Mouse (Mus musculus): ENCODE results near the gene Arhgap1. TPM values are rescaled to one million over a fixed set of nuclear protein-coding genes. Genes with fewer than 3 reads are reported as not detected.

Gene Arhgap1
- polyA plus RNA-seq, 1 experiment from 2014 or later, result 142 TPM

GRCm38 (mm10) chr2:91631826-91632225 is 17.8 kb upstream of the Arhgap1 start:
- no peak for ATAC-seq (ENCODE audit: low FRiP score, low TSS enrichment)
- Histone ChIP-seq H3K4me3 (ENCODE audit: low read length) (no peak overlapping the region), H3K27me3 (ENCODE audit: insufficient read depth, low read length) (no peaks in the 10 kb centered on the region), H3K9me3 (ENCODE audit: low read length) (no peaks in the 10 kb centered on the region), H3K4me2 (replicated peaks; ENCODE audit: low read depth, low read length) (no peak overlapping the region), H3K9ac (replicated peaks; ENCODE audit: low read length) (no peak overlapping the region), H3K27ac (ENCODE audit: low read length) (no peak overlapping the region), H3K36me3 (ENCODE audit: insufficient read depth, low read length) (no peaks in the 10 kb centered on the region), H3K4me1 (ENCODE audit: insufficient read depth, low read length) (no peaks in the 10 kb centered on the region)
- WGBS, result 79% methylated on average over 5 of the region's 5 CpGs

- no peak overlapping the region for H3K4me2 ChIP-seq (replicated peaks; ENCODE audit: low read depth, low read length)
- H3K9ac ChIP-seq (replicated peaks; ENCODE audit: low read length), result no peak overlapping the region
- no peaks in the 10 kb centered on the region for H3K4me1 ChIP-seq (ENCODE audit: insufficient read depth, low read length)
- H3K36me3 ChIP-seq (ENCODE audit: insufficient read depth, low read length), result no peaks in the 10 kb centered on the region
- H3K4me3 ChIP-seq (ENCODE audit: low read length), result no peak overlapping the region
- H3K27me3 ChIP-seq (ENCODE audit: insufficient read depth, low read length), result no peaks in the 10 kb centered on the region
- 61% methylated on average over 5 of the region's 5 CpGs for WGBS
- H3K9me3 ChIP-seq (ENCODE audit: low read length), result no peaks in the 10 kb centered on the region
- no peak for ATAC-seq (ENCODE audit: low FRiP score, low TSS enrichment)
- H3K27ac ChIP-seq (ENCODE audit: low read length), result no peak overlapping the region
Measured at GRCm38 (mm10) chr2:91632316-91632715, 17.3 kb upstream of the Arhgap1 start.

DNA sequence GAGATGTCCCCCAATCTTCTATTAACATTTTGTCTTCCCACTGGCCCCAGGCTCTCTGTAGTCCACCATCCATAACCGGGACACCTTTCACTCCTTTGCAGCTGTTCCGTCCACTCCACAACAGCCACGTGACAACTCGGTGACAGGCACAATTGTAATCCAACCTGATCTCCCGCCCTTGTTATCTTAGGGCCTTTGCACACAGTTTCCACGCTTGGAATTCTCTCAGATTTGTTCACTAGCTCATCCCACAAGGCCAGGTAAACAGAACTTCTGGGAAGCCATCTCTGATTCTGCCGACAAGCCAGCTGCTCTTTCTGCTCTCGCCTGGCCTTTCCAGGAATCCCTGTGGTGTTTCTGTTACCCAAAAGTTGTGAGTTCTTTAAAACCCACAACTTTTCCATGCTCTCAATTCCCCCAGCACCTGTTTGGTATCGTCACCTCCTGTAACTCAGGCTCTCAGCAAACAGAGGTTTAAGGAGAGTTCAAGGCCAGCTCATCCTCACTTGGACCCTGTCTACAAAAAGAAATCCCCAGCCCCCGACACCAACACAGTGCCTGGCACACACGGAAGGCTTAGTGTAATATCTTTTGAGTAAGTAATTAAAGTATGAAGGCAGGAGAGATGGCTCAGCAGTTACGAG is 16.2 kb upstream of the Arhgap1 start:
- H3K4me1 ChIP-seq (ENCODE audit: insufficient read depth, low read length), result no peaks in the 10 kb centered on the region
- H3K4me2 ChIP-seq (replicated peaks; ENCODE audit: low read depth, low read length), result no peak overlapping the region
- no peaks in the 10 kb centered on the region for H3K27me3 ChIP-seq (ENCODE audit: insufficient read depth, low read length)
- no peak overlapping the region for H3K9ac ChIP-seq (replicated peaks; ENCODE audit: low read length)
- H3K9me3 ChIP-seq (ENCODE audit: low read length), result no peaks in the 10 kb centered on the region
- no peak for ATAC-seq (ENCODE audit: low FRiP score, low TSS enrichment)
- no peak overlapping the region for H3K4me3 ChIP-seq (ENCODE audit: low read length)
- no peaks in the 10 kb centered on the region for H3K36me3 ChIP-seq (ENCODE audit: insufficient read depth, low read length)
- WGBS, result 76% methylated on average over 12 of the region's 12 CpGs
- no peak overlapping the region for H3K27ac ChIP-seq (ENCODE audit: low read length)

DNA sequence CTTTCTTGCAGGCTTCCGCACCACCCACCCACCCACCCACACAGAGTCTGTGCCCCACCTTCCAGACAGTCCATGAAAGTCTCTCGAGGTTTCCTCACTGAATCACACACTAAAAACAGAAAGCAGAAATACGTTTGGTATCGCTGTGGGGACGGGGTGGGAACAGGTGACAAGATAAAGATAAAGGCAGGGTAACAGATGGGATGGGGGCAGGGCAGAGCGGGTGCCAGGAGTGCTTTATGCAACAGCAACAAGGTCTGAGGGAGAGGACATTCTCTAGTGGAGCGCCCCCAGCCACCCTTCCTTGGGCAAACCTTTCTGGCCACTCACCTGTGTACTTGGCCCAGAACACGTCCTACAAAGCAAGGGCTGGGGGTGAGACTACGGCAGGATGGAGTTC is 14.8 kb upstream of the Arhgap1 start:
- Histone ChIP-seq H3K4me2 (replicated peaks; ENCODE audit: low read depth, low read length) (no peak overlapping the region), H3K27ac (ENCODE audit: low read length) (no peak overlapping the region), H3K4me3 (ENCODE audit: low read length) (no peak overlapping the region), H3K4me1 (ENCODE audit: insufficient read depth, low read length) (no peaks in the 10 kb centered on the region), H3K9ac (replicated peaks; ENCODE audit: low read length) (no peak overlapping the region), H3K27me3 (ENCODE audit: insufficient read depth, low read length) (no peaks in the 10 kb centered on the region), H3K36me3 (ENCODE audit: insufficient read depth, low read length) (no peaks in the 10 kb centered on the region), H3K9me3 (ENCODE audit: low read length) (no peaks in the 10 kb centered on the region)
- 78% methylated on average over 9 of the region's 9 CpGs for WGBS
- ATAC-seq (ENCODE audit: low FRiP score, low TSS enrichment), result no peak

DNA sequence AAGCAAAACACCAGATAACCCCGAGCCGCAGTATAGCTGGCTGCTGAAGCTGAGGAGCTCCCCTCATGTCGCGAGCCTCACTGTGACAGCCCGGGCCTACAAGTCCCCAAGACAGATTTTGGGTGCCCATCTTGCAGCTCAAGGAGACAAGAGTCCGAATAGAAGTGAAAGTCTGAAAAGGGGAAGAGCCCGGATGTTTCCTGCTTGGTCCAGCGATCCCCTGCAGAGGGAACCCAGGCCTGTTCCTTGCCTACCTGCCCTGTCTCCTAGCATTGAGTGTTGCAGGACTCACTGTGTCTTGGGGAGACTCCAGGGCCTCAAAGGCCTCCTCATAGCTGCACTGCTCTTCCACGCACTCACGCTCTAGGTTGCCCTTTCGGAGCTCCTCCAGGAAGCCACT is 14.2 kb upstream of the Arhgap1 start:
- Histone ChIP-seq H3K27me3 (ENCODE audit: insufficient read depth, low read length) (no peaks in the 10 kb centered on the region), H3K9me3 (ENCODE audit: low read length) (no peaks in the 10 kb centered on the region), H3K4me2 (replicated peaks; ENCODE audit: low read depth, low read length) (no peak overlapping the region), H3K4me3 (ENCODE audit: low read length) (no peak overlapping the region), H3K27ac (ENCODE audit: low read length) (no peak overlapping the region), H3K36me3 (ENCODE audit: insufficient read depth, low read length) (no peaks in the 10 kb centered on the region), H3K4me1 (ENCODE audit: insufficient read depth, low read length) (no peaks in the 10 kb centered on the region), H3K9ac (replicated peaks; ENCODE audit: low read length) (no peak overlapping the region)
- no peak for ATAC-seq (ENCODE audit: low FRiP score, low TSS enrichment)
- 84% methylated on average over 11 of the region's 11 CpGs for WGBS

- Histone ChIP-seq H3K4me1 (ENCODE audit: insufficient read depth, low read length) (no peaks in the 10 kb centered on the region), H3K9me3 (ENCODE audit: low read length) (no peaks in the 10 kb centered on the region), H3K27ac (ENCODE audit: low read length) (no peak within 1 kb of the TSS), H3K27me3 (ENCODE audit: insufficient read depth, low read length) (no peaks in the 10 kb centered on the region), H3K36me3 (ENCODE audit: insufficient read depth, low read length) (no peaks in the 10 kb centered on the region), H3K4me2 (replicated peaks; ENCODE audit: low read depth, low read length) (no peak within 1 kb of the TSS), H3K4me3 (ENCODE audit: low read length) (no peak within 1 kb of the TSS), H3K9ac (replicated peaks; ENCODE audit: low read length) (no peak within 1 kb of the TSS)
- 89% methylated on average over 8 of the region's 8 CpGs for WGBS
- no peak for ATAC-seq (ENCODE audit: low FRiP score, low TSS enrichment)
Measured at GRCm38 (mm10) chr2:91636229-91636628, 13.4 kb upstream of the Arhgap1 start, which contains the start of gene F2. Gene F2 (minus strand): TSS chr2:91636414.

- H3K4me1 ChIP-seq (ENCODE audit: insufficient read depth, low read length), result no peaks in the 10 kb centered on the region
- no peak overlapping the region for H3K4me2 ChIP-seq (replicated peaks; ENCODE audit: low read depth, low read length)
- no peak overlapping the region for H3K9ac ChIP-seq (replicated peaks; ENCODE audit: low read length)
- no peaks in the 10 kb centered on the region for H3K36me3 ChIP-seq (ENCODE audit: insufficient read depth, low read length)
- no peaks in the 10 kb centered on the region for H3K27me3 ChIP-seq (ENCODE audit: insufficient read depth, low read length)
- H3K4me3 ChIP-seq (ENCODE audit: low read length), result no peak overlapping the region
- ATAC-seq (ENCODE audit: low FRiP score, low TSS enrichment), result no peak
- WGBS, result 71% methylated on average over 5 of the region's 5 CpGs
- no peaks in the 10 kb centered on the region for H3K9me3 ChIP-seq (ENCODE audit: low read length)
- H3K27ac ChIP-seq (ENCODE audit: low read length), result no peak overlapping the region
Measured at GRCm38 (mm10) chr2:91636727-91637338, 12.8 kb upstream of the Arhgap1 start.

- H3K9ac ChIP-seq (replicated peaks; ENCODE audit: low read length), result no peak overlapping the region
- H3K4me3 ChIP-seq (ENCODE audit: low read length), result no peak overlapping the region
- peaks cover 7% of the 10 kb centered on the region for H3K36me3 ChIP-seq (ENCODE audit: insufficient read depth, low read length)
- ATAC-seq (ENCODE audit: low FRiP score, low TSS enrichment), result no peak
- no peak overlapping the region for H3K4me2 ChIP-seq (replicated peaks; ENCODE audit: low read depth, low read length)
- H3K27me3 ChIP-seq (ENCODE audit: insufficient read depth, low read length), result no peaks in the 10 kb centered on the region
- no peaks in the 10 kb centered on the region for H3K9me3 ChIP-seq (ENCODE audit: low read length)
- H3K27ac ChIP-seq (ENCODE audit: low read length), result no peak overlapping the region
- 76% methylated on average over 6 of the region's 6 CpGs for WGBS
- no peaks in the 10 kb centered on the region for H3K4me1 ChIP-seq (ENCODE audit: insufficient read depth, low read length)
Measured at GRCm38 (mm10) chr2:91638931-91639330, 10.7 kb upstream of the Arhgap1 start.

DNA sequence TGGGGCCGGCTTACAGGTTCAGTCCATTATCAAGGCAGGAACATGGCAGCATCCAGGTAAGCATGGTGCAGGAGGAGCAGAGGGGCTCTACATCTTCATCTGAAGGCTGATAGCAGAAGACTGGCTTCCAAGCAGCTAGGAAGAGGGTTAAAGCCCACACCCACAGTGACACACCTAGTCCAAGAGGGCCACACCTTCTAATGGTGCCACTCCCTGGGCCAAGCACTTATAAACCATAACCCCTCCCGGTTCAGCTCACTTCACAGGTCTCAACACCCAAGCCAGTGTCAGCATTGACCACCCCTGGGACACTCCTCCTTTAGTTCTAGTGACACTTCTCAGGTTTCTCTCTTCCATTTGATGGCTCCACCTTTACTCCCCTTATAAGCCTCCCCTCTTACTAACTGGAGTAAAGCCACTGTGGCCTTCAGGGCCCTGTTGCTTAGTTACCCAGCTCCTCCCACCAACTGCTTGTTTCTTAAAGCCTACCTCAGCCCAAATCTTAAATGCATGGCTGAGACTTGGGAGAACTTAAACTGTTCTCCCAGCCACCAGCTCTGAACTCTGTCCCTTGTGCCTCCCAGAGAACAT is 6.7 kb upstream of the Arhgap1 start:
- Histone ChIP-seq H3K4me1 (ENCODE audit: insufficient read depth, low read length) (no peaks in the 10 kb centered on the region), H3K27me3 (ENCODE audit: insufficient read depth, low read length) (no peaks in the 10 kb centered on the region), H3K9me3 (ENCODE audit: low read length) (no peaks in the 10 kb centered on the region), H3K4me2 (replicated peaks; ENCODE audit: low read depth, low read length) (no peak overlapping the region), H3K9ac (replicated peaks; ENCODE audit: low read length) (no peak overlapping the region), H3K27ac (ENCODE audit: low read length) (no peak overlapping the region), H3K4me3 (ENCODE audit: low read length) (no peak overlapping the region), H3K36me3 (ENCODE audit: insufficient read depth, low read length) (peaks cover 44% of the 10 kb centered on the region)
- 85% methylated on average over 2 of the region's 2 CpGs for WGBS
- ATAC-seq (ENCODE audit: low FRiP score, low TSS enrichment), result no peak

GRCm38 (mm10) chr2:91644021-91644420 is 5.6 kb upstream of the Arhgap1 start:
- H3K4me1 ChIP-seq (ENCODE audit: insufficient read depth, low read length), result peaks cover 9% of the 10 kb centered on the region
- WGBS, result 95% methylated on average over 11 of the region's 11 CpGs
- no peak overlapping the region for H3K4me2 ChIP-seq (replicated peaks; ENCODE audit: low read depth, low read length)
- no peak overlapping the region for H3K4me3 ChIP-seq (ENCODE audit: low read length)
- ATAC-seq (ENCODE audit: low FRiP score, low TSS enrichment), result no peak
- no peak overlapping the region for H3K27ac ChIP-seq (ENCODE audit: low read length)
- no peaks in the 10 kb centered on the region for H3K27me3 ChIP-seq (ENCODE audit: insufficient read depth, low read length)
- H3K9me3 ChIP-seq (ENCODE audit: low read length), result no peaks in the 10 kb centered on the region
- no peak overlapping the region for H3K9ac ChIP-seq (replicated peaks; ENCODE audit: low read length)
- peaks cover 44% of the 10 kb centered on the region for H3K36me3 ChIP-seq (ENCODE audit: insufficient read depth, low read length)
